Comparison of ENCODE assay signal across 28 mouse cellular contexts in the genomic region with DNA sequence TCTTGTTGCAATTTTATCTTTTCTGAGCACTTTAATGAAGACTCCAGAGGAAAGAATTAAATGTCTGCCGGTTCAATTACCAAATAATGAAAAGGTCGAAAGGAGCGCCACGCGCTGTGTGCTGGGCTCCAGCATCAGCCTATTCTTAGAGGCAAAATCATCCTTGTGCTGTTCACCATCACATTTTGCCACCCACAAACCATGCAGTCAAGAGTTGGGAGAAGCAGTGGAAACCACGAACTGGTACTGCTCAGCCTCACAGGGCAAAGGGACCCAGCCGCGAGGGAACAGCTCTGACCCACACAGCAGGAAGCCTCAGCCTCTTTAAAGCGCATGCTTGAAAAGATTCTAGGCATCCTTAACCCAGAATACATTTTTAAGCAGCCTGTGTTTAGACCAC.
"Had no signal": no experiment of that assay in that cellular context is flagged by ENCODE, and none has a peak within 500 bp of the region (broad histone marks: within the 10 kb centered on the region; RNA-seq: fewer than 3 reads in every experiment).

No protein-coding gene starts in this region.

- H3K9ac ChIP-seq: heart, embryonic 12.5 days; hindbrain, embryonic 12.5 days; hindbrain, embryonic 14.5 days; intestine, embryonic 15.5 days; kidney, embryonic 15.5 days; limb, embryonic 13.5 days; limb, embryonic 15.5 days; liver, embryonic 12.5 days; liver, embryonic 14.5 days had no signal

- DNase-seq: gastrocnemius, adult 2 months; gastrocnemius, postnatal 10 days; gastrocnemius, postnatal 25 days; heart, adult 2 months; heart, postnatal 10 days; heart, postnatal 4 days; kidney, adult 18-20 months; kidney, adult 9 months; kidney, postnatal 14 days; kidney, postnatal 36 days; layer of hippocampus, adult 9-11 months; layer of hippocampus, postnatal 36 days; left cerebral cortex, postnatal 4 days had no signal

- H3K36me3 ChIP-seq: heart, embryonic 10.5 days; heart, embryonic 12.5 days; hindbrain, embryonic 10.5 days; hindbrain, embryonic 12.5 days; intestine, embryonic 15.5 days; kidney, embryonic 15.5 days; limb, embryonic 13.5 days; limb, embryonic 15.5 days; liver, embryonic 12.5 days had no signal

- H3K9me3 ChIP-seq: heart, embryonic 10.5 days; heart, embryonic 12.5 days; hindbrain, embryonic 10.5 days; hindbrain, embryonic 12.5 days; intestine, embryonic 15.5 days; kidney, embryonic 15.5 days; limb, embryonic 13.5 days; limb, embryonic 15.5 days; liver, embryonic 12.5 days had no signal

- H3K4me3 ChIP-seq: gastrocnemius, adult 2 months; heart, adult 2 months; heart, embryonic 10.5 days; heart, embryonic 12.5 days; hindbrain, embryonic 10.5 days; hindbrain, embryonic 12.5 days; intestine, embryonic 15.5 days; kidney, embryonic 15.5 days; limb, embryonic 13.5 days; limb, embryonic 15.5 days; liver, embryonic 12.5 days had no signal

- H3K4me1 ChIP-seq: heart, embryonic 10.5 days; heart, embryonic 12.5 days; hindbrain, embryonic 12.5 days; intestine, embryonic 15.5 days; kidney, embryonic 15.5 days; limb, embryonic 13.5 days; limb, embryonic 15.5 days; liver, embryonic 12.5 days had no signal

- H3K27me3 ChIP-seq: heart, embryonic 12.5 days; hindbrain, embryonic 12.5 days; intestine, embryonic 15.5 days; kidney, embryonic 15.5 days; limb, embryonic 13.5 days; limb, embryonic 15.5 days; liver, embryonic 12.5 days had no signal

- ATAC-seq: hindbrain, embryonic 16.5 days; inflammation-experienced regulatory T-cells, adult 6 months; intestine, embryonic 15.5 days; intestine, postnatal 0 days; liver, embryonic 12.5 days had no signal

- H3K4me2 ChIP-seq: heart, embryonic 12.5 days; hindbrain, embryonic 12.5 days; hindbrain, embryonic 14.5 days; intestine, embryonic 15.5 days; kidney, embryonic 15.5 days; limb, embryonic 13.5 days; limb, embryonic 15.5 days; liver, embryonic 12.5 days had no signal

- H3K27ac ChIP-seq: gastrocnemius, adult 2 months; heart, adult 2 months; heart, embryonic 10.5 days; hindbrain, embryonic 10.5 days; hindbrain, embryonic 12.5 days; hindbrain, embryonic 14.5 days; intestine, embryonic 15.5 days; kidney, embryonic 15.5 days; kidney, postnatal 0 days; limb, embryonic 13.5 days; limb, embryonic 15.5 days; liver, embryonic 12.5 days; liver, embryonic 14.5 days had no signal
